Mouse (Mus musculus) stomach, postnatal 0 days (tissue): Measurements from ENCODE around the gene Lin28a.

Experiments
- CTCF ChIP-seq: IDR thresholded peaks from 2 replicates; pipeline ENCODE4 v1.5.1; 2016; ENCODE audit warnings: antibody characterized with exemption, low read depth, mild to moderate bottlenecking, moderate library complexity
- EP300 ChIP-seq: optimal IDR thresholded peaks from 2 replicates; pipeline ENCODE3; 2016; ENCODE audit warnings: antibody characterized with exemption

- TF ChIP-seq EP300 (no peak), CTCF (no peak)
Measured at GRCm38 (mm10) chr4:134061166-134061830, 42.7 kb upstream of the Lin28a start.
